16 mouse cellular contexts compared by ENCODE assay signal in genomic region chr12:8953136-8953535, GRCm38 (mm10). TPM values are rescaled to one million over a fixed set of nuclear protein-coding genes. Genes with fewer than 3 reads are reported as not detected.
"Had no signal": no experiment of that assay in that cellular context is flagged by ENCODE, and none has a peak within 500 bp of the region (broad histone marks: within the 10 kb centered on the region; RNA-seq: fewer than 3 reads in every experiment).

No protein-coding gene starts in this region.

- H3K36me3 ChIP-seq: midbrain, embryonic 13.5 days; neural tube, embryonic 15.5 days had no signal

- H3K27me3 ChIP-seq: neural tube, embryonic 15.5 days had no signal

- DNase-seq: kidney, adult 8-10 months; kidney, postnatal 25 days; layer of hippocampus, adult 9-11 months; lung, adult 2 months; lung, postnatal 36 days; thymus, adult 18-20 months; thymus, postnatal 14 days had no signal

- H3K27ac ChIP-seq: liver, embryonic 14.5 days; midbrain, embryonic 13.5 days; neural tube, embryonic 15.5 days had no signal

- H3K4me2 ChIP-seq: midbrain, embryonic 13.5 days; neural tube, embryonic 15.5 days had no signal

- H3K4me3 ChIP-seq: midbrain, embryonic 13.5 days; myocyte; neural tube, embryonic 15.5 days had no signal

- H3K9me3 ChIP-seq: midbrain, embryonic 13.5 days; neural tube, embryonic 15.5 days had no signal

- ATAC-seq: intestine, postnatal 0 days; midbrain, embryonic 13.5 days had no signal

- H3K9ac ChIP-seq: liver, embryonic 14.5 days; midbrain, embryonic 13.5 days; neural tube, embryonic 15.5 days had no signal

RNA-seq across cellular contexts. Expression of gene Matn3, which starts 5.4 kb away (rescaled TPM):
- total RNA-seq: layer of hippocampus, adult 18-20 months; left cerebral cortex, postnatal 36 days; liver, adult 2 months; megakaryocyte progenitor cell, adult 5-6 weeks had no signal
- polyA plus RNA-seq: intestine, postnatal 0 days; liver, adult 2 months had no signal
